Comparison of ENCODE assay signal across 8 mouse cellular contexts in the genomic region with DNA sequence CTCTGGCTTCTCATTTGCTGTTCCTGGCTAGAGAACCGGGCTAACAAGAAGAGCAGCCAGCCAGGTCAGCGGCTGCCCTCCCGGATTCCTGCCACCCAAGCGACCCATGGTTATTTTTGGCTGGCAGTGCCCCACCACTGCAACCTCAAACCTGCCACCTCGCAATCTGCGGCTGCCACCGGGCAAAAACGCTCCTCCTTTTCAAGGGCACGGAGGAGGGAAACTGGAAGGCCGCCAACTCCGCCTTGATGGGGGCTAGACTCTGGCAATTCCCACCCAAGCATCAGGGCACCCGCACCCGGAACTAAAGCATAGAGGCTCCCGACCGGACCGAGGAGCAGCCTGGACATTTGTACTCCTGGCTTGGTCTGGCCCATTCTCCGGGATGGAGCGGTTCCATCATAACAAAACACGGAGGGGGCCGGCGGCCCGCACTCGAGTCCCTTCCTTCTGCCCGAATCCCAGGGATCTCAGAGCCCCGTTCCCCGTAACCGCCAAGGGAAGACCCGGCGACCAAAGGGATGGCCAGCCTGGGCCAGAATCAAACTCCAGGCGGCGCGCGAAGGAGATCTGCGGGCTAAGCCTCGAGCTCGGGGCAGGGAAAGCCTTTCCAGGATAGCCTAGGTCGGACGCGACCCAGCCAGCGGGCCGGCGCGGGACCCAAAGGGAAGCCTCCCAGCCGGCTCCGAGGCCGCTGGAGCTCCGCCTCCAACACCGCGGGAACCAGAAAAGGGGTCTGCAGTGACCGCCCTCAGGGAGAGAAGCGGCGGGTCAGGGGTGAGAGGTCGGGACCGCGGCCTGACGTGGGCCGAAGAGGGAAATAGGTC. TPM values are rescaled to one million over a fixed set of nuclear protein-coding genes. Genes with fewer than 3 reads are reported as not detected.
DNase-seq lines count a peak whose midpoint lies in the region; ATAC-seq and TF ChIP-seq lines count a peak whose summit lies in the region.

No protein-coding gene starts in this region.

- peak overlapping the region; percentile 99 for H3K27ac ChIP-seq in kidney, embryonic 15.5 days
- peak overlapping the region; percentile 100 for H3K27ac ChIP-seq in midbrain, postnatal 0 days (ENCODE audit: low read depth, low read length)
- peak overlapping the region; percentile 99 for H3K27ac ChIP-seq in stomach, embryonic 15.5 days

- H3K9me3 ChIP-seq in kidney, embryonic 15.5 days (replicated peaks) = no peaks in the 10 kb centered on the region
- no peaks in the 10 kb centered on the region for H3K9me3 ChIP-seq in midbrain, postnatal 0 days (ENCODE audit: low read length)
- no peaks in the 10 kb centered on the region for H3K9me3 ChIP-seq in stomach, embryonic 15.5 days

- peaks cover 2% of the 10 kb centered on the region; the same call in 1 of the 2 replicates for H3K27me3 ChIP-seq in kidney, embryonic 15.5 days
- no peaks in the 10 kb centered on the region for H3K27me3 ChIP-seq in midbrain, postnatal 0 days (ENCODE audit: insufficient read depth, low read length)
- H3K27me3 ChIP-seq in stomach, embryonic 15.5 days (replicated peaks) = no peaks in the 10 kb centered on the region

- peaks cover 38% of the 10 kb centered on the region for H3K4me1 ChIP-seq in kidney, embryonic 15.5 days
- peaks cover 15% of the 10 kb centered on the region for H3K4me1 ChIP-seq in midbrain, postnatal 0 days (ENCODE audit: insufficient read depth, low read length)
- H3K4me1 ChIP-seq in stomach, embryonic 15.5 days = peaks cover 33% of the 10 kb centered on the region

- peak; percentile 41 for ATAC-seq in erythroblast, adult 5-6 weeks (replicated peaks; ENCODE audit: low FRiP score, poor library complexity, severe bottlenecking)
- peak; percentile 68 for ATAC-seq in kidney, embryonic 15.5 days (replicated peaks; ENCODE audit: low FRiP score)
- peak; percentile 24 for ATAC-seq in midbrain, postnatal 0 days (ENCODE audit: low FRiP score)
- ATAC-seq in stomach, embryonic 15.5 days (ENCODE audit: insufficient read depth, low FRiP score, low read depth) = peak; percentile 19

- under 1% methylated on average over 57 of the region's 57 CpGs for WGBS in kidney, embryonic 15.5 days
- 1% methylated on average over 46 of the region's 57 CpGs for WGBS in midbrain, postnatal 0 days
- under 1% methylated on average over 55 of the region's 57 CpGs for WGBS in stomach, embryonic 15.5 days

- H3K9ac ChIP-seq in kidney, embryonic 15.5 days = peak overlapping the region; percentile 97
- H3K9ac ChIP-seq in midbrain, postnatal 0 days (replicated peaks; ENCODE audit: low read length, poor library complexity, severe bottlenecking) = peak overlapping the region; percentile 100
- peak overlapping the region; percentile 94 for H3K9ac ChIP-seq in stomach, embryonic 15.5 days

- TF ChIP-seq CTCF in midbrain, postnatal 0 days (IDR thresholded peaks at IDR 0.05) = peak; percentile 30; the same call in 1 of the 2 replicates

- DNase-seq in 3T3-L1 (ENCODE audit: low read depth, low spot score) = peak; percentile 63
- DNase-seq in adrenal gland, postnatal 25 days = peak; percentile 84
- peak; percentile 71 to 78 for DNase-seq in heart, adult 9 months (ENCODE audit: low spot score in 2 of 2)
- peak; percentile 72 for DNase-seq in liver
- peak; percentile 64 for DNase-seq in midbrain, postnatal 0 days (ENCODE audit: low spot score)

- peaks cover 25% of the 10 kb centered on the region for H3K36me3 ChIP-seq in kidney, embryonic 15.5 days
- H3K36me3 ChIP-seq in midbrain, postnatal 0 days (ENCODE audit: insufficient read depth, low read length) = peaks cover 21% of the 10 kb centered on the region
- peaks cover 22% of the 10 kb centered on the region for H3K36me3 ChIP-seq in stomach, embryonic 15.5 days

- H3K4me3 ChIP-seq in kidney, embryonic 15.5 days (replicated peaks) = peak overlapping the region; percentile 92
- H3K4me3 ChIP-seq in midbrain, postnatal 0 days (ENCODE audit: low read depth, low read length) = peak overlapping the region; percentile 95
- H3K4me3 ChIP-seq in stomach, embryonic 15.5 days (replicated peaks) = peak overlapping the region; percentile 90

- H3K4me2 ChIP-seq in kidney, embryonic 15.5 days = peak overlapping the region; percentile 92
- peak overlapping the region; percentile 96 for H3K4me2 ChIP-seq in midbrain, postnatal 0 days (ENCODE audit: low read depth, low read length, poor library complexity, severe bottlenecking)
- peak overlapping the region; percentile 89 for H3K4me2 ChIP-seq in stomach, embryonic 15.5 days

RNA-seq across cellular contexts. Expression of a gene that starts 1.3 kb away (rescaled TPM):
- total RNA-seq in adrenal gland, postnatal 25 days (2021) = 71.1 and 91.1 TPM in 2 replicates
- total RNA-seq in erythroblast, adult 5-6 weeks (2015; ENCODE audit: low replicate concordance) = 234 and 296 TPM in 2 replicates
- total RNA-seq in erythroblast, adult 5-6 weeks (2017; ENCODE audit: low replicate concordance) = 403 and 420 TPM in 2 replicates
- polyA plus RNA-seq in kidney, embryonic 15.5 days (2015; fragmentation: Nextera tagmentation; extraction: Ambion mirVana) = 71.0 and 71.8 TPM in 2 replicates
- total RNA-seq in midbrain, postnatal 0 days (2014; rRNA removed) = 82.1 and 83.7 TPM in 2 replicates
- 53.4 and 54.3 TPM in 2 replicates for polyA plus RNA-seq in midbrain, postnatal 0 days (2015; fragmentation: Nextera tagmentation; extraction: Ambion mirVana)
- polyA plus RNA-seq in stomach, embryonic 15.5 days (2015; fragmentation: Nextera tagmentation; extraction: Ambion mirVana) = 68.3 and 69.6 TPM in 2 replicates

RNA-seq across cellular contexts. Expression of a gene that starts 56.0 kb away (rescaled TPM):
- total RNA-seq in adrenal gland, postnatal 25 days (2021) = 10.5 and 11.2 TPM in 2 replicates
- total RNA-seq in erythroblast, adult 5-6 weeks (2015; ENCODE audit: low replicate concordance) = 2.9 and 3.3 TPM in 2 replicates
- 1.5 and 6.7 TPM in 2 replicates for total RNA-seq in erythroblast, adult 5-6 weeks (2017; ENCODE audit: low replicate concordance)
- polyA plus RNA-seq in kidney, embryonic 15.5 days (2015; fragmentation: Nextera tagmentation; extraction: Ambion mirVana) = 33.6 and 34.4 TPM in 2 replicates
- 10.6 and 11.9 TPM in 2 replicates for total RNA-seq in midbrain, postnatal 0 days (2014; rRNA removed)
- 27.3 and 27.8 TPM in 2 replicates for polyA plus RNA-seq in midbrain, postnatal 0 days (2015; fragmentation: Nextera tagmentation; extraction: Ambion mirVana)
- polyA plus RNA-seq in stomach, embryonic 15.5 days (2015; fragmentation: Nextera tagmentation; extraction: Ambion mirVana) = 26.8 and 28.6 TPM in 2 replicates

Comparison
In these comparisons a context has a peak if more than half of its experiments do, and no peak if none do; other contexts are left out.
1. Peak in every context shown above with its lines: DNase-seq, ATAC-seq, H3K4me3 ChIP-seq and H3K27ac ChIP-seq.